ENCODE assay signal across 10 mouse cellular contexts in genomic region chr2:153440755-153441154, GRCm38 (mm10). TPM values are rescaled to one million over a fixed set of nuclear protein-coding genes. Genes with fewer than 3 reads are reported as not detected.
DNase-seq lines count a peak whose midpoint lies in the region; ATAC-seq lines count a peak whose summit lies in the region.
"Had no signal": no experiment of that assay in that cellular context is flagged by ENCODE, and none has a peak within 500 bp of the region (broad histone marks: within the 10 kb centered on the region; RNA-seq: fewer than 3 reads in every experiment).

No protein-coding gene starts in this region.

- H3K9me3 ChIP-seq in forebrain, embryonic 15.5 days, result no peaks in the 10 kb centered on the region
- no peaks in the 10 kb centered on the region for H3K9me3 ChIP-seq in midbrain, embryonic 16.5 days (replicated peaks; ENCODE audit: control insufficient read depth, low read length, poor library complexity, severe bottlenecking)

- peaks cover 6% of the 10 kb centered on the region for H3K36me3 ChIP-seq in forebrain, embryonic 15.5 days
- no peaks in the 10 kb centered on the region for H3K36me3 ChIP-seq in midbrain, embryonic 16.5 days (ENCODE audit: control insufficient read depth, insufficient read depth, low read length)

- no peak overlapping the region for H3K4me3 ChIP-seq in forebrain, embryonic 15.5 days
- H3K4me3 ChIP-seq in midbrain, embryonic 16.5 days (ENCODE audit: low read depth, low read length), result no peak overlapping the region

- H3K9ac ChIP-seq in forebrain, embryonic 15.5 days (replicated peaks), result no peak overlapping the region
- H3K9ac ChIP-seq in midbrain, embryonic 16.5 days (ENCODE audit: low read depth, low read length), result peak overlapping the region; percentile 36

- H3K4me1 ChIP-seq in forebrain, embryonic 15.5 days, result peaks cover 69% of the 10 kb centered on the region
- H3K4me1 ChIP-seq in midbrain, embryonic 16.5 days (ENCODE audit: control insufficient read depth, insufficient read depth, low read length), result peaks cover 50% of the 10 kb centered on the region

- peak overlapping the region; percentile 90; the same call in 1 of the 2 replicates for H3K4me2 ChIP-seq in forebrain, embryonic 15.5 days (replicated peaks)
- peak overlapping the region; percentile 94; the same call in 1 of the 2 replicates for H3K4me2 ChIP-seq in midbrain, embryonic 16.5 days (ENCODE audit: low read length)

- ATAC-seq in forebrain, embryonic 15.5 days (replicated peaks), result no peak
- no peak for ATAC-seq in midbrain, embryonic 16.5 days

- peak; percentile 45 to 52 for DNase-seq in kidney, adult 8-10 months
- no peak for DNase-seq in kidney, adult 18-20 months
- peak; percentile 57 for DNase-seq in kidney, adult 9 months
- DNase-seq in right cerebral cortex, adult 2 months (ENCODE audit: low spot score in 2 of 2), result no peak
- DNase-seq in embryo, embryonic 9.5 days (ENCODE audit: extremely low spot score), result no peak
- DNase-seq in embryo, embryonic 11 days, result no peak
- DNase-seq: adrenal gland, adult 2 months; cerebellum, adult 2 months had no signal

- WGBS in forebrain, embryonic 15.5 days, result 65% methylated on average over 2 of the region's 2 CpGs
- WGBS in midbrain, embryonic 16.5 days, result 69% methylated on average over 2 of the region's 2 CpGs

- H3K27ac ChIP-seq in forebrain, embryonic 15.5 days (replicated peaks), result 0 out of 2 replicates have a peak overlapping the region, but pooled peaks have one; percentile 27
- H3K27ac ChIP-seq in midbrain, embryonic 16.5 days (ENCODE audit: low read length), result 0 out of 2 replicates have a peak overlapping the region, but pooled peaks have one; percentile 25

- H3K27me3 ChIP-seq in forebrain, embryonic 15.5 days, result no peaks in the 10 kb centered on the region
- no peaks in the 10 kb centered on the region for H3K27me3 ChIP-seq in midbrain, embryonic 16.5 days (ENCODE audit: control insufficient read depth, insufficient read depth, low read depth, low read length)

RNA-seq across cellular contexts. Expression of gene 4930404H24Rik, which starts 51.8 kb away (rescaled TPM):
- polyA plus RNA-seq in forebrain, embryonic 15.5 days (2015; fragmentation: Nextera tagmentation; extraction: Ambion mirVana), result not detected in 2 replicates
- not detected in 2 replicates for polyA plus RNA-seq in midbrain, embryonic 16.5 days (2015; fragmentation: Nextera tagmentation; extraction: Ambion mirVana)
- polyA plus RNA-seq: adrenal gland, adult 2 months; cerebellum, adult 2 months had no signal

Comparison
In these comparisons a context has a peak if more than half of its experiments do, and no peak if none do; other contexts are left out.
1. DNase-seq: peak in kidney, adult 8-10 months (2 of 2) and kidney, adult 9 months (single experiment); none in kidney, adult 18-20 months (single experiment), right cerebral cortex, adult 2 months (0 of 2), embryo, embryonic 9.5 days (single experiment) and embryo, embryonic 11 days (single experiment).